Mouse (Mus musculus) testis, adult 2 months (tissue): ENCODE results near the gene Alox5.

Source experiments
- CTCF ChIP-seq: fragments of 200-500 bp; IDR thresholded peaks from 2 replicates; pipeline ENCODE4 v1.5.1; 2012; ENCODE audit warnings: low read depth, mild to moderate bottlenecking, inconsistent platforms, low read length, moderate library complexity; ENCODE audit not compliant: control insufficient read depth, insufficient read depth, insufficient replicate concordance
- POLR2A ChIP-seq: fragments of 200-500 bp; IDR thresholded peaks from 2 replicates; pipeline ENCODE4 v1.6.1; 2012; ENCODE audit warnings: low read depth, mild to moderate bottlenecking, inconsistent platforms, low read length, moderate library complexity; ENCODE audit not compliant: control insufficient read depth

- TF ChIP-seq CTCF (no peak), POLR2A (no peak)
Measured at GRCm38 (mm10) chr6:116401746-116402423, 59.1 kb downstream of the Alox5 start.
